Mouse (Mus musculus) intestine, postnatal 0 days (tissue): ENCODE measurements around the gene Sh3pxd2a. TPM values are rescaled to one million over a fixed set of nuclear protein-coding genes. Genes with fewer than 3 reads are reported as not detected.
A peak's percentile ranks its signal among the peaks of the same experiment; 100 is the strongest.

ENCODE experiments used
- ATAC-seq: fragments of 200-750 bp; cut with Nextera tagmentation; 2 replicates; pipeline ENCODE4 v1.8.0; 2017; ENCODE audit warnings: mild to moderate bottlenecking, moderate TSS enrichment, moderate library complexity
- H3K27ac ChIP-seq: fragments of 300-500 bp; sonication (generic); 2 replicates; pipeline ENCODE4 v1.5.1; 2014; ENCODE audit warnings: mild to moderate bottlenecking, low read depth, low read length, moderate library complexity
- H3K27me3 ChIP-seq: fragments of 300-500 bp; sonication (generic); replicated peaks from 2 replicates; pipeline ENCODE4 v1.6.1; 2014; ENCODE audit warnings: low read length, mixed read lengths; ENCODE audit not compliant: control insufficient read depth, insufficient read depth
- H3K36me3 ChIP-seq: fragments of 300-500 bp; sonication (generic); 2 replicates; pipeline ENCODE4 v1.6.1; 2014; ENCODE audit warnings: mild to moderate bottlenecking, moderate library complexity; ENCODE audit not compliant: control insufficient read depth, insufficient read depth
- H3K4me1 ChIP-seq: fragments of 300-500 bp; sonication (generic); replicated peaks from 2 replicates; pipeline ENCODE4 v1.6.1; 2014; ENCODE audit warnings: antibody characterized with exemption, low read length, mixed read lengths; ENCODE audit not compliant: control insufficient read depth, insufficient read depth
- H3K4me2 ChIP-seq: fragments of 300-500 bp; sonication (generic); replicated peaks from 2 replicates; pipeline ENCODE4 v1.6.1; 2014; ENCODE audit warnings: low read depth, mild to moderate bottlenecking, moderate library complexity
- H3K4me3 ChIP-seq: fragments of 300-500 bp; sonication (generic); 2 replicates; pipeline ENCODE4 v1.5.1; 2014; ENCODE audit warnings: low read depth, low read length
- H3K9ac ChIP-seq: fragments of 300-500 bp; sonication (generic); 2 replicates; pipeline ENCODE4 v1.6.1; 2014; ENCODE audit warnings: mild to moderate bottlenecking, low read depth, low read length
- H3K9me3 ChIP-seq: fragments of 300-500 bp; sonication (generic); 2 replicates; pipeline ENCODE4 v1.6.1; 2016; ENCODE audit warnings: mixed run types; ENCODE audit not compliant: control insufficient read depth
- CTCF ChIP-seq: sonication (generic); IDR thresholded peaks from 2 replicates; pipeline ENCODE4 v1.5.1; 2016; ENCODE audit warnings: low read depth, mild to moderate bottlenecking, control low read depth, antibody characterized with exemption, moderate library complexity
- WGBS: fragments of 180-500 bp; shearing (Covaris S2); extraction: QIAGEN DNeasy Blood & Tissue Kit; methylation state at CpG from one replicate; pipeline ENCODE4 v1.1.7; 2014; 5-methylcytosine and 5-hydroxymethylcytosine counted together
- polyA plus RNA-seq: library from polyadenylated mRNA; unstranded; fragments of >200 nt; fragmentation: Nextera tagmentation; extraction: Ambion mirVana; gene quantifications from 2 replicates; pipeline ENCODE4 v1.2.1, GENCODE M21; 2015

Gene Sh3pxd2a
- polyA plus RNA-seq, 1 experiment from 2014 or later, result 2.2 TPM

GRCm38 (mm10) chr19:47413458-47414005 is 50.7 kb downstream of the Sh3pxd2a start:
- 82% methylated on average over 6 of the region's 6 CpGs for WGBS
- H3K4me1 ChIP-seq, result peaks cover 7% of the 10 kb centered on the region
- no peaks in the 10 kb centered on the region for H3K9me3 ChIP-seq
- TF ChIP-seq CTCF, result no peak
- no peaks in the 10 kb centered on the region for H3K27me3 ChIP-seq
- H3K36me3 ChIP-seq, result 0 out of 2 replicates have a peak, but pooled peaks cover 3% of the 10 kb centered on the region
- no peak overlapping the region for H3K27ac ChIP-seq
- no peak overlapping the region for H3K4me3 ChIP-seq
- no peak for ATAC-seq
- H3K9ac ChIP-seq, result no peak overlapping the region
- no peak overlapping the region for H3K4me2 ChIP-seq

GRCm38 (mm10) chr19:47412566-47413248 is 51.5 kb downstream of the Sh3pxd2a start:
- Histone ChIP-seq H3K4me2 (0 out of 2 replicates have a peak overlapping the region, but pooled peaks have one; percentile 13), H3K9ac (no peak overlapping the region), H3K36me3 (0 out of 2 replicates have a peak, but pooled peaks cover 3% of the 10 kb centered on the region), H3K4me3 (no peak overlapping the region), H3K4me1 (peaks cover 7% of the 10 kb centered on the region), H3K9me3 (no peaks in the 10 kb centered on the region), H3K27ac (no peak overlapping the region), H3K27me3 (no peaks in the 10 kb centered on the region)
- WGBS, result 36% methylated on average over 11 of the region's 11 CpGs
- ATAC-seq, result peak; percentile 67
- TF ChIP-seq CTCF, result peak; percentile 60

GRCm38 (mm10) chr19:47410301-47410700 is 53.9 kb downstream of the Sh3pxd2a start:
- H3K27ac ChIP-seq, result no peak overlapping the region
- WGBS, result 91% methylated on average over 6 of the region's 6 CpGs
- no peak overlapping the region for H3K9ac ChIP-seq
- H3K9me3 ChIP-seq, result no peaks in the 10 kb centered on the region
- H3K4me2 ChIP-seq, result no peak overlapping the region
- H3K27me3 ChIP-seq, result no peaks in the 10 kb centered on the region
- peaks cover 7% of the 10 kb centered on the region for H3K4me1 ChIP-seq
- no peak for ATAC-seq
- no peak for TF ChIP-seq CTCF
- H3K36me3 ChIP-seq, result 0 out of 2 replicates have a peak, but pooled peaks cover 3% of the 10 kb centered on the region
- no peak overlapping the region for H3K4me3 ChIP-seq

- Histone ChIP-seq H3K4me2 (no peak overlapping the region), H3K9me3 (no peaks in the 10 kb centered on the region), H3K9ac (no peak overlapping the region), H3K4me1 (peaks cover 7% of the 10 kb centered on the region), H3K27me3 (no peaks in the 10 kb centered on the region), H3K4me3 (no peak overlapping the region), H3K36me3 (0 out of 2 replicates have a peak, but pooled peaks cover 3% of the 10 kb centered on the region), H3K27ac (no peak overlapping the region)
- no peak for ATAC-seq
- TF ChIP-seq CTCF, result no peak
These were observed 55.1 kb downstream of the Sh3pxd2a start for GRCm38 (mm10) chr19:47409142-47409541.

- Histone ChIP-seq H3K27me3 (no peaks in the 10 kb centered on the region), H3K36me3 (0 out of 2 replicates have a peak, but pooled peaks cover 3% of the 10 kb centered on the region), H3K9me3 (no peaks in the 10 kb centered on the region), H3K4me1 (peaks cover 11% of the 10 kb centered on the region), H3K27ac (no peak overlapping the region), H3K9ac (no peak overlapping the region), H3K4me2 (no peak overlapping the region), H3K4me3 (no peak overlapping the region)
- WGBS, result 68% methylated on average over 7 of the region's 7 CpGs
- no peak for ATAC-seq
- TF ChIP-seq CTCF, result no peak
These were observed 55.5 kb downstream of the Sh3pxd2a start for GRCm38 (mm10) chr19:47408656-47409055.

- H3K27me3 ChIP-seq, result no peaks in the 10 kb centered on the region
- no peak for ATAC-seq
- no peak overlapping the region for H3K4me2 ChIP-seq
These were observed 56.9 kb downstream of the Sh3pxd2a start for GRCm38 (mm10) chr19:47407332-47407731.

More at GRCm38 (mm10) chr19:47407332-47407731, 56.9 kb downstream of the Sh3pxd2a start:
- Histone ChIP-seq H3K9ac (no peak overlapping the region), H3K27ac (no peak overlapping the region), H3K9me3 (no peaks in the 10 kb centered on the region), H3K36me3 (0 out of 2 replicates have a peak, but pooled peaks cover 3% of the 10 kb centered on the region), H3K4me1 (peaks cover 17% of the 10 kb centered on the region), H3K4me3 (no peak overlapping the region)
- 88% methylated on average over 6 of the region's 6 CpGs for WGBS
- TF ChIP-seq CTCF, result no peak
